Mouse (Mus musculus) heart, adult 2 months (tissue): Measurements from ENCODE around the gene Ctsf.

ENCODE experiments used
- CTCF ChIP-seq: fragments of 200-600 bp; IDR thresholded peaks from 2 replicates; pipeline ENCODE4 v1.8.1; 2022; ENCODE audit warnings: antibody characterized with exemption, mild to moderate bottlenecking, moderate library complexity
- POLR2A ChIP-seq: fragments of 200-500 bp; IDR thresholded peaks from 2 replicates; pipeline ENCODE4 v1.6.1; 2011; ENCODE audit warnings: mild to moderate bottlenecking, low read depth, low read length, control low read depth; ENCODE audit not compliant: insufficient read depth

GRCm38 (mm10) chr19:4908107-4908506, 53.2 kb downstream of the Ctsf start:
- peak; percentile 68 for TF ChIP-seq CTCF
- TF ChIP-seq POLR2A = no peak
